Mouse (Mus musculus) olfactory bulb, adult 2 months (tissue): ENCODE data around the gene Ccl17.
"Not testable (repeated sequence)": the region's sequence is repeated elsewhere in the genome, so short reads cannot be mapped to it uniquely, and the experiment has no call there.

ENCODE experiments used
- CTCF ChIP-seq: fragments of 200-500 bp; IDR thresholded peaks from 2 replicates; pipeline ENCODE4 v1.5.1; 2012; ENCODE audit warnings: low read depth, mild to moderate bottlenecking, low read length, moderate library complexity; ENCODE audit not compliant: insufficient read depth
- POLR2A ChIP-seq: fragments of 200-500 bp; IDR thresholded peaks from 2 replicates; pipeline ENCODE4 v1.6.1; 2012; ENCODE audit warnings: mild to moderate bottlenecking, low read depth, low read length, moderate library complexity; ENCODE audit not compliant: insufficient read depth

DNA sequence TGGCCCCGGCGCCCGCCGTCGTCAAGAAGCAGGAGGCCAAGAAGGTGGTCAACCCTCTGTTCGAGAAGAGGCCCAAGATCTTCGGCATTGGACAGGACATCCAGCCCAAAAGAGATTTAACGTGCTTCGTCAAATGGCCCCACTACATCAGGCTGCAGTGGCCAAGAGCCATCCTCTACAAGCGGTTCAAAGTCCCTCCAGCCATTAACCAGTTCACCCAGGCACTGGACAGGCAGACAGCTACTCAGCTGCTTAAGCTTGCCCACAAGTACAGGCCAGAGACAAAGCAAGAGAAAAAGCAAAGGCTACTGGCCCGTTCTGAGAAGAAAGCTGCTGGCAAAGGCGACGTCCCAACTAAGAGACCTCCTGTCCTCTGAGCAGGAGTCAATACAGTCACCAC lies 25.5 kb downstream of the Ccl17 start:
- TF ChIP-seq CTCF, POLR2A: not testable (repeated sequence)
